Mouse (Mus musculus) spleen, adult 2 months (tissue): ENCODE measurements around the gene Mapkap1.

Experiments
- CTCF ChIP-seq: fragments of 200-500 bp; IDR thresholded peaks from 2 replicates; pipeline ENCODE4 v1.5.1; 2011; ENCODE audit warnings: mild to moderate bottlenecking, inconsistent platforms; ENCODE audit not compliant: insufficient read depth, insufficient read length, insufficient replicate concordance; ENCODE audit errors: extremely low read depth
- POLR2A ChIP-seq: fragments of 200-500 bp; IDR thresholded peaks from 2 replicates; pipeline ENCODE4 v1.6.1; 2011; ENCODE audit warnings: low read depth, low read length, inconsistent platforms

- TF ChIP-seq CTCF (no peak), POLR2A (no peak)
Observed at GRCm38 (mm10) chr2:34591721-34592360, 185.3 kb downstream of the Mapkap1 start.
